Mouse (Mus musculus) spleen, adult 2 months (tissue): ENCODE data around the gene Tes3-ps. TPM values are rescaled to one million over a fixed set of nuclear protein-coding genes. Genes with fewer than 3 reads are reported as not detected.

Experiments used
- DNase-seq, 2 experiments: peaks; one replicate each; pipeline versions ENCODE4 v3.0.0 to v3.0.0-alpha.2; 2012 to 2021; ENCODE audit warnings: low spot score in 2 of 2, low read depth in 1 of 2
- H3K27ac ChIP-seq: fragments of 200-500 bp; 2 replicates; pipeline ENCODE4 v1.5.1; 2012; ENCODE audit warnings: low read length, inconsistent platforms; ENCODE audit not compliant: insufficient read depth
- H3K27me3 ChIP-seq: fragments of 200-500 bp; 2 replicates; pipeline ENCODE4 v1.6.1; 2012; ENCODE audit warnings: mild to moderate bottlenecking, moderate library complexity, low read length, inconsistent platforms; ENCODE audit not compliant: control insufficient read depth, insufficient read depth
- H3K36me3 ChIP-seq: fragments of 200-500 bp; 2 replicates; pipeline ENCODE4 v1.6.1; 2012; ENCODE audit warnings: mild to moderate bottlenecking, low read length, inconsistent platforms; ENCODE audit not compliant: control insufficient read depth, insufficient read depth
- H3K4me1 ChIP-seq: fragments of 200-500 bp; 2 replicates; pipeline ENCODE4 v1.6.1; 2011; ENCODE audit warnings: inconsistent platforms; ENCODE audit not compliant: control insufficient read depth, insufficient read depth, insufficient read length
- H3K4me3 ChIP-seq: fragments of 200-500 bp; 2 replicates; pipeline ENCODE4 v1.5.1; 2011; ENCODE audit warnings: mild to moderate bottlenecking, inconsistent platforms; ENCODE audit not compliant: insufficient read depth, insufficient read length; ENCODE audit errors: extremely low read depth
- CTCF ChIP-seq: fragments of 200-500 bp; IDR thresholded peaks from 2 replicates; pipeline ENCODE4 v1.5.1; 2011; ENCODE audit warnings: mild to moderate bottlenecking, inconsistent platforms; ENCODE audit not compliant: insufficient read depth, insufficient read length, insufficient replicate concordance; ENCODE audit errors: extremely low read depth
- POLR2A ChIP-seq: fragments of 200-500 bp; IDR thresholded peaks from 2 replicates; pipeline ENCODE4 v1.6.1; 2011; ENCODE audit warnings: low read depth, low read length, inconsistent platforms
- WGBS: fragments of 180-500 bp; shearing (Covaris S2); methylation state at CpG from one replicate; pipeline ENCODE4 v1.1.7; 2018; 5-methylcytosine and 5-hydroxymethylcytosine counted together
- polyA plus RNA-seq: library from polyadenylated mRNA; depleted of rRNA; stranded (reverse); fragments of >200 nt; gene quantifications from 2 replicates; pipeline ENCODE4 v1.2.3, GENCODE M21; 2012; rRNA removed

Gene Tes3-ps
- not detected in 2 replicates for polyA plus RNA-seq

- TF ChIP-seq CTCF: no peak
- TF ChIP-seq POLR2A: no peak
- Histone ChIP-seq H3K36me3 (no peaks in the 10 kb centered on the region), H3K4me1 (no peaks in the 10 kb centered on the region), H3K27me3 (no peaks in the 10 kb centered on the region), H3K4me3 (no peak within 1 kb of the TSS), H3K27ac (no peak within 1 kb of the TSS)
- 82% methylated on average over 6 of the region's 6 CpGs for WGBS
- DNase-seq: no peak
These were observed at the start of gene Tes3-ps for GRCm38 (mm10) chr13:49492376-49493368. Tes3-ps (plus strand) TSS chr13:49493318.

GRCm38 (mm10) chr13:49444451-49444850 is 48.7 kb upstream of the Tes3-ps start:
- H3K4me3 ChIP-seq: no peak overlapping the region
- H3K27ac ChIP-seq: no peak overlapping the region
- 91% methylated on average over 6 of the region's 6 CpGs for WGBS
- H3K27me3 ChIP-seq: no peaks in the 10 kb centered on the region
- H3K36me3 ChIP-seq: peaks cover 9% of the 10 kb centered on the region
- TF ChIP-seq POLR2A (no peak), CTCF (no peak)
- no peak for DNase-seq
- H3K4me1 ChIP-seq: no peaks in the 10 kb centered on the region

- H3K4me3 ChIP-seq: no peak overlapping the region
- TF ChIP-seq POLR2A (no peak), CTCF (peak; percentile 77; the same call in 1 of the 2 replicates)
- H3K27ac ChIP-seq: no peak overlapping the region
- H3K27me3 ChIP-seq: no peaks in the 10 kb centered on the region
- no peaks in the 10 kb centered on the region for H3K4me1 ChIP-seq
- 46% methylated on average over 5 of the region's 5 CpGs for WGBS
- peak; percentile 25 to 59 for DNase-seq
- H3K36me3 ChIP-seq: peaks cover 2% of the 10 kb centered on the region
These were observed 43.8 kb upstream of the Tes3-ps start for GRCm38 (mm10) chr13:49449318-49449749.

DNA sequence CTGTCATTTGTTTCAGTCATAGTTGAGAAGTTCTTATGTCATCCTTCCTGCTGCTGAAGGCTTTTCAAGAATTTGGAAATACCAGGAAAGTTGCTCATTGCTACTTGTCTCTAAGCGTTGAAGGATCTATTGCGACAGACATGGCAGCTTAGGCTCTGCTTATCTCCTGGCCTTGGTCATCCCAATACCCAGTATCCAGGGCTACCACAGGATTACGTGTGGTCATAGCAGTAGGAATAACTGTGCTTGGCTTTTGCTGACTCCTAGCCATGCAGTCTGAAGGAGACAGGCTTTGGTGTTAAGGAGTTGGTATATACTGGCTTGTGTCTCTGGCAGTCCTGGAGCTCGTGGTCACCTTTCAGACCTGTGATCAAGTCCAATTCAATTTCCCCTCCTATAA is 32.8 kb upstream of the Tes3-ps start:
- TF ChIP-seq POLR2A: no peak
- no peak for TF ChIP-seq CTCF
- WGBS: 92% methylated on average over 4 of the region's 4 CpGs

GRCm38 (mm10) chr13:49460692-49461414 is 32.3 kb upstream of the Tes3-ps start:
- Histone ChIP-seq H3K27me3 (no peaks in the 10 kb centered on the region), H3K4me1 (no peaks in the 10 kb centered on the region), H3K36me3 (peaks cover 13% of the 10 kb centered on the region), H3K4me3 (no peak overlapping the region), H3K27ac (no peak overlapping the region)
- DNase-seq: no peak
- 90% methylated on average over 5 of the region's 5 CpGs for WGBS
- TF ChIP-seq CTCF (no peak), POLR2A (no peak)

More for the DNA sequence above, 32.8 kb upstream of the Tes3-ps start:
- H3K4me3 ChIP-seq: no peak overlapping the region
- H3K4me1 ChIP-seq: no peaks in the 10 kb centered on the region
- peaks cover 13% of the 10 kb centered on the region for H3K36me3 ChIP-seq
- H3K27me3 ChIP-seq: no peaks in the 10 kb centered on the region
- no peak overlapping the region for H3K27ac ChIP-seq
- DNase-seq: no peak

DNA sequence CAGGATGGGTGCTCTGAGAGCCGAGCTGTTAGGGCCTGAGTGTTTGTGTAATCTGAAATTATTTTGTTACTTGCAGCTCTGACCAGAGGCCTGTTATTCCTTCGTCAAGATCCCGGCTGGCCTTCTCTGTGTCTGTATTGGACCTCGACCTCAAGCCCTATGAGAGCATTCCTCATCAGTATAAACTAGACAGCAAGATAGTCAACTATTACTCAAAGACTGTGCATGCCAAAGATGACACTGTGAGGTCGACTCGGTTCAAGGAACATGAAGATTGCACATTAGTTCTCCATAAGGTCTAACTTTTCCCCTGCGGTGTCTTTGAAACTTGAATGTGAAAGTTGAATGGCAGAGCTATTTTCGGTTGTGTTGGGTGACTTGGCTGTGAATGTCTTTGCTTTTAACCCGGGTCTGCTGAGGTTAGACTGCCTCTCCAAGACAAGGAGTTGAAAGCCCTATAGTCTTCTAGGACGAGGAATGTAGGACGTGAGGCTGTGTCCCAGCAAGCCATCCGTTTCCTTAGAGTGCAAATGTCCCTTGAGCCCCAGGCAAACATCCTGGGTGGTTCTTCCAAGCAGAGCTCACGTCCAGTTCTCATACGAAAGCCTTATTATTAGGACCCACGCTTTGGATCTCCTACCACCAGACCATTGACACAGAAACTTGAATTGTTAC is 31.5 kb upstream of the Tes3-ps start:
- 94% methylated on average over 15 of the region's 15 CpGs for WGBS
- TF ChIP-seq CTCF: no peak
- TF ChIP-seq POLR2A: no peak
- Histone ChIP-seq H3K36me3 (peaks cover 13% of the 10 kb centered on the region), H3K27ac (no peak overlapping the region), H3K27me3 (no peaks in the 10 kb centered on the region), H3K4me1 (no peaks in the 10 kb centered on the region), H3K4me3 (no peak overlapping the region)
- DNase-seq: no peak
